Mouse (Mus musculus): ENCODE results near the gene Gm20388.

DNA sequence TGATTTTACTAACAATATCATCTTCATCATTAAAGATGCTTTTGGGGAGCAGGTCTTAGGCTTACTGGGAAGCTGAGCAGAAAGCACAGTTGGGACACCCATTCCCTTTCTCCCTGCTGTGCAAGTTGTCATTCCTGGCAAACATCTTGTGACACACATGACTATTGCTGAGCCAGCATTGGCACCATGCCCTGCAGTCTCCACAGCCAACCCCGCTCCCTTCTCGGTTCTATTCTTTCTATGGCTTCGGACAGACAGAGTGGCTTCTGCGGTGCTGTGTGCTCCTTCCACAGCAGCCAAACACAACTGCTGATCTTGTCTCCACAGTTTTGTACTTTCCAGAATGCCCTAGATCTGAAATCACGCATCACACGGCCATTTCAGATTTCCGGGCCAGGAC lies 1397.1 kb downstream of the Gm20388 start:
- no peak for TF ChIP-seq CTCF (IDR thresholded peaks at IDR 0.05; ENCODE audit: borderline replicate concordance, extremely low read depth, insufficient read depth, insufficient read length)
- TF ChIP-seq POLR2A (IDR thresholded peaks at IDR 0.05; ENCODE audit: borderline replicate concordance, extremely low read depth, insufficient read depth, insufficient read length, poor library complexity, severe bottlenecking): no peak

All from brain, embryonic 14.5 days (tissue).